Mouse (Mus musculus) midbrain, postnatal 0 days (tissue): ENCODE measurements at regions not wholly inside any gene's neighbourhood (a gene's known extent, or its start where the extent isn't known, plus 50 kb on each side); places are given as distances from the start of the nearest gene placed in this dataset.
A peak's percentile ranks its signal among the peaks of the same experiment; 100 is the strongest.

Source experiments
- ATAC-seq: fragments of 200-750 bp; cut with Nextera tagmentation; 2 replicates; pipeline ENCODE4 v1.8.0; 2017; ENCODE audit warnings: moderate number of reproducible peaks, mild to moderate bottlenecking, moderate TSS enrichment, moderate library complexity; ENCODE audit not compliant: low FRiP score
- DNase-seq: peaks from one replicate; pipeline ENCODE4 v3.0.0-alpha.2; 2015; ENCODE audit warnings: low spot score
- H3K27ac ChIP-seq: fragments of 300-500 bp; sonication (generic); 2 replicates; pipeline ENCODE4 v1.5.1; 2014; ENCODE audit warnings: low read depth, mild to moderate bottlenecking, low read length, mixed read lengths
- H3K27me3 ChIP-seq: fragments of 300-500 bp; sonication (generic); 2 replicates; pipeline ENCODE4 v1.6.1; 2014; ENCODE audit warnings: low read length, control low read depth, mixed read lengths; ENCODE audit not compliant: insufficient read depth
- H3K36me3 ChIP-seq: fragments of 300-500 bp; sonication (generic); 2 replicates; pipeline ENCODE4 v1.6.1; 2014; ENCODE audit warnings: low read length, control low read depth, mixed read lengths; ENCODE audit not compliant: insufficient read depth
- H3K4me1 ChIP-seq: fragments of 300-500 bp; sonication (generic); 2 replicates; pipeline ENCODE4 v1.6.1; 2014; ENCODE audit warnings: mild to moderate bottlenecking, control low read depth, antibody characterized with exemption, low read length, mixed read lengths; ENCODE audit not compliant: insufficient read depth
- H3K4me2 ChIP-seq: fragments of 300-500 bp; sonication (generic); 2 replicates; pipeline ENCODE4 v1.6.1; 2014; ENCODE audit warnings: low read depth, mild to moderate bottlenecking, low read length, mixed read lengths; ENCODE audit not compliant: poor library complexity, severe bottlenecking
- H3K4me3 ChIP-seq: fragments of 300-500 bp; sonication (generic); 2 replicates; pipeline ENCODE4 v1.5.1; 2014; ENCODE audit warnings: low read depth, mild to moderate bottlenecking, low read length, moderate library complexity
- H3K9ac ChIP-seq: fragments of 300-500 bp; sonication (generic); replicated peaks from 2 replicates; pipeline ENCODE4 v1.6.1; 2014; ENCODE audit warnings: mild to moderate bottlenecking, low read length, moderate library complexity, mixed read lengths; ENCODE audit not compliant: poor library complexity, severe bottlenecking
- H3K9me3 ChIP-seq: fragments of 300-500 bp; sonication (generic); 2 replicates; pipeline ENCODE4 v1.6.1; 2016; ENCODE audit warnings: low read length, control low read depth
- CTCF ChIP-seq: IDR thresholded peaks from 2 replicates; pipeline ENCODE4 v1.5.1; 2016; ENCODE audit warnings: antibody characterized with exemption, mild to moderate bottlenecking
- WGBS: fragments of 180-500 bp; shearing (Covaris S2); extraction: QIAGEN DNeasy Blood & Tissue Kit; methylation state at CpG from one replicate; pipeline ENCODE4 v1.1.7; 2014; 5-methylcytosine and 5-hydroxymethylcytosine counted together

GRCm38 (mm10) chr8:49796741-49797140 is 953.0 kb upstream of the Tenm3 start:
- Histone ChIP-seq H3K9ac (no peak overlapping the region), H3K36me3 (no peaks in the 10 kb centered on the region), H3K4me1 (no peaks in the 10 kb centered on the region), H3K9me3 (no peaks in the 10 kb centered on the region), H3K27me3 (no peaks in the 10 kb centered on the region), H3K27ac (no peak overlapping the region), H3K4me2 (no peak overlapping the region), H3K4me3 (no peak overlapping the region)
- no peak for ATAC-seq
- TF ChIP-seq CTCF: no peak
- 17% methylated on average over 3 of the region's 3 CpGs for WGBS
- DNase-seq: no peak

- TF ChIP-seq CTCF: no peak
- DNase-seq (no peak), ATAC-seq (no peak)
- H3K36me3 ChIP-seq: no peaks in the 10 kb centered on the region
- no peak overlapping the region for H3K9ac ChIP-seq
- 88% methylated on average over 1 of the region's 1 CpGs for WGBS
- no peaks in the 10 kb centered on the region for H3K4me1 ChIP-seq
- H3K27me3 ChIP-seq: no peaks in the 10 kb centered on the region
- H3K4me3 ChIP-seq: no peak overlapping the region
- H3K9me3 ChIP-seq: no peaks in the 10 kb centered on the region
- no peak overlapping the region for H3K27ac ChIP-seq
- no peak overlapping the region for H3K4me2 ChIP-seq
These were observed 950.7 kb upstream of the Tenm3 start for GRCm38 (mm10) chr8:49794491-49794890.

- Histone ChIP-seq H3K4me2 (no peak overlapping the region), H3K9ac (no peak overlapping the region), H3K36me3 (no peaks in the 10 kb centered on the region), H3K9me3 (no peaks in the 10 kb centered on the region), H3K27ac (no peak overlapping the region), H3K4me3 (no peak overlapping the region), H3K4me1 (no peaks in the 10 kb centered on the region), H3K27me3 (no peaks in the 10 kb centered on the region)
- DNase-seq (no peak), ATAC-seq (no peak)
- WGBS: 41% methylated on average over 4 of the region's 4 CpGs
- TF ChIP-seq CTCF: no peak
These were observed 926.1 kb upstream of the Tenm3 start for GRCm38 (mm10) chr8:49769829-49770228.

GRCm38 (mm10) chr8:49738043-49738442 is 894.3 kb upstream of the Tenm3 start:
- no peaks in the 10 kb centered on the region for H3K27me3 ChIP-seq
- H3K4me3 ChIP-seq: no peak overlapping the region
- no peak overlapping the region for H3K27ac ChIP-seq
- H3K4me2 ChIP-seq: no peak overlapping the region
- 69% methylated on average over 6 of the region's 6 CpGs for WGBS
- H3K4me1 ChIP-seq: no peaks in the 10 kb centered on the region
- no peaks in the 10 kb centered on the region for H3K36me3 ChIP-seq
- no peak overlapping the region for H3K9ac ChIP-seq
- no peak for DNase-seq
- TF ChIP-seq CTCF: no peak
- ATAC-seq: no peak
- no peaks in the 10 kb centered on the region for H3K9me3 ChIP-seq

- H3K4me3 ChIP-seq: no peak overlapping the region
- ATAC-seq (no peak), DNase-seq (peak; percentile 19)
- H3K9me3 ChIP-seq: no peaks in the 10 kb centered on the region
- no peak for TF ChIP-seq CTCF
- no peak overlapping the region for H3K4me2 ChIP-seq
- H3K27ac ChIP-seq: no peak overlapping the region
- no peaks in the 10 kb centered on the region for H3K4me1 ChIP-seq
- H3K9ac ChIP-seq: no peak overlapping the region
- H3K27me3 ChIP-seq: no peaks in the 10 kb centered on the region
- 49% methylated on average over 2 of the region's 2 CpGs for WGBS
- no peaks in the 10 kb centered on the region for H3K36me3 ChIP-seq
These were observed 885.4 kb upstream of the Tenm3 start for GRCm38 (mm10) chr8:49729156-49729555.

- ATAC-seq (no peak), DNase-seq (peak; percentile 39)
- 79% methylated on average over 2 of the region's 2 CpGs for WGBS
These were observed 868.6 kb upstream of the Tenm3 start for GRCm38 (mm10) chr8:49712371-49712770.

More at GRCm38 (mm10) chr8:49712371-49712770, 868.6 kb upstream of the Tenm3 start:
- no peak for TF ChIP-seq CTCF
- Histone ChIP-seq H3K4me1 (no peaks in the 10 kb centered on the region), H3K9me3 (no peaks in the 10 kb centered on the region), H3K36me3 (no peaks in the 10 kb centered on the region), H3K4me3 (no peak overlapping the region), H3K4me2 (no peak overlapping the region), H3K9ac (no peak overlapping the region), H3K27me3 (no peaks in the 10 kb centered on the region), H3K27ac (no peak overlapping the region)
